Comparison of ENCODE assay signal across 13 mouse cellular contexts in the genomic region with DNA sequence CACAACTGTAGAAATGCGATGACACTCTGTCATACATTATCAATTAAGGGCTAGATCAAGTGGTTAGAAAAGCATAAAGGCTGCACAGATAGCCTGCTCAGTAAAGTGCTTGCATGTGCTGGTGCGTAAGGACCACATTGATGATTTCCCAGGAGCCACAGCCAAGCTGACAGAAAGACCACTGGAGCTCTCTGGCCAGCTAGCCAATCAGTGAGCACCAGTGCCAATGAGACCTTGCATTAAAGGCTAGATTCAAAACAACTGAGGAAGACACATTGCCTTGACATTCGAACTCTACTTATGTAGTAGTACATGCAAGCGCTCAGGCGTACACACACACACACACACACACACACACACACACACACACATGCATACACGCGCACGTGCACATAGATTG.
"Had no signal": no experiment of that assay in that cellular context is flagged by ENCODE, and none has a peak within 500 bp of the region (broad histone marks: within the 10 kb centered on the region; RNA-seq: fewer than 3 reads in every experiment).

No protein-coding gene starts in this region.

- H3K4me1 ChIP-seq: limb, embryonic 13.5 days; neural tube, embryonic 15.5 days had no signal

- H3K27ac ChIP-seq: limb, embryonic 13.5 days; liver, embryonic 14.5 days; neural tube, embryonic 15.5 days had no signal

- H3K9me3 ChIP-seq: limb, embryonic 13.5 days; neural tube, embryonic 15.5 days had no signal

- H3K9ac ChIP-seq: limb, embryonic 13.5 days; liver, embryonic 14.5 days; neural tube, embryonic 15.5 days had no signal

- H3K4me2 ChIP-seq: limb, embryonic 13.5 days; neural tube, embryonic 15.5 days had no signal

- H3K27me3 ChIP-seq: limb, embryonic 13.5 days; neural tube, embryonic 15.5 days had no signal

- H3K4me3 ChIP-seq: limb, embryonic 13.5 days; myocyte; neural tube, embryonic 15.5 days had no signal

- H3K36me3 ChIP-seq: limb, embryonic 13.5 days; neural tube, embryonic 15.5 days had no signal

- DNase-seq: kidney, adult 2 months; kidney, postnatal 36 days; layer of hippocampus, adult 9-11 months; left cerebral cortex, postnatal 4 days; lung, adult 18-20 months; right cerebral cortex, postnatal 4 days; spleen, adult 18-20 months; thymus, adult 18-20 months; thymus, postnatal 14 days had no signal
